Mouse (Mus musculus): Measurements from ENCODE around the gene Ier5l.

DNA sequence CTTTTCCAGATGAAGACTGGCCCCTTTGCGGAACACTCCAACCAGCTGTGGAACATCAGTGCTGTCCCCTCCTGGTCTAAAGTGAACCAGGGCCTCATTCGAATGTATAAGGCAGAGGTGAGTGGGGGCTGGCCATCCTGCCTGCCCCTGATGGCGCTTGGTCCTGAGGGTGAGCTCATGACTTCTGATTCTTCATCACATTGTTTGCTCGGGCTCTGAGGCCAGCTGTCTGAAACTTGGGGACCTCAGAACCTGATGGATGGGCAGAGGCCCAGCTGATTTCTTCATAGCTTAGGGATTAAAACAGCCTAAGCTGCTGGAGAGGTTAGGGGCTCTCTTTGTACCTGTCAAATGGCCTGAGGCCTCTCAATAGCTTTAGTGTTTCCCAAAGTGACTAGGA is 30.7 kb downstream of the Ier5l start:
- no peak for TF ChIP-seq CTCF (IDR thresholded peaks at IDR 0.05; ENCODE audit: low read depth, low read length)
- no peak for TF ChIP-seq GATA2 (IDR thresholded peaks at IDR 0.05; ENCODE audit: borderline replicate concordance, low read depth, low read length)
- no peak for TF ChIP-seq GATA1 (IDR thresholded peaks at IDR 0.05; ENCODE audit: borderline replicate concordance, low read length)
- no peak for TF ChIP-seq POLR2AphosphoS5 (IDR thresholded peaks at IDR 0.05; ENCODE audit: insufficient replicate concordance, low read depth, low read length)
